Mouse (Mus musculus) testis, adult 2 months (tissue): ENCODE data around the gene Huwe1.

Source experiments
- CTCF ChIP-seq: fragments of 200-500 bp; IDR thresholded peaks from 2 replicates; pipeline ENCODE4 v1.5.1; 2012; ENCODE audit warnings: low read depth, mild to moderate bottlenecking, inconsistent platforms, low read length, moderate library complexity; ENCODE audit not compliant: control insufficient read depth, insufficient read depth, insufficient replicate concordance
- POLR2A ChIP-seq: fragments of 200-500 bp; IDR thresholded peaks from 2 replicates; pipeline ENCODE4 v1.6.1; 2012; ENCODE audit warnings: low read depth, mild to moderate bottlenecking, inconsistent platforms, low read length, moderate library complexity; ENCODE audit not compliant: control insufficient read depth

DNA sequence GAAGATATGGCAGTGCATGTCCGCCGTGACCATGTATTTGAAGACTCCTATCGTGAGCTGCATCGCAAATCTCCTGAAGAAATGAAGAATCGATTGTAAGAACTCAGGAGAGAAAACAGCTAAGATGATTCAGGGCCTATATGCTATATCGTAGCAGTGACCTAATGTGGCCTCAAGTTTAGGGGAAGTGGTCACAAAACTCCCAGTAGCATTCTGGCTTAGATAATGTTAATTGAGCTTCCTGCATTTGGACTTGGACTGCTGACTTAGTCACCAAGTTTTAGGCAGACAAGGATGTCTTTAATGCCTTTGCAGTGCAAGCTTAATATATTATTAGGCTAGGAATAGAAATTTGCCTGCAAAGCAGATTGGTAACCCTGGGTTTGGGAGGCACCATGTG is 128.8 kb downstream of the Huwe1 start:
- TF ChIP-seq POLR2A (no peak), CTCF (no peak)
